Comparison of ENCODE assay signal across 9 mouse cellular contexts in the genomic region with DNA sequence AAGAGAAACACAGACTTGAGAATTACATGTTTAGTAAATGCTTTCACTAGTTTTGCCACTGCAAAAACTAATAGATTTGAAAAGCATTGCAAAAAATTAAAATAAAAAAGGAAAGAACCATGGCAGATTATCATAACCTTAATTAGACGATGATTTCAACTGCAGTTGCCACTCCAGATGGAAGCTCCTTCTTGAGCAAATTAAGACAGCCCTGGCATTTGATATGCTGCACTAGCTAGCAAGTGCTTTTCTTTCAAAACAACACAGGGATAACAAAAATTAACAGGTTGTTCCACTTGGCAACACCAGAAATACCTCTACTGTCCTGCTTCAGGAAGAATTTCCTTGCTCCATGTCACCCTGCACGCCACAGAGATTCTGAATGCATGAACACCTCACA.
"Had no signal": no experiment of that assay in that cellular context is flagged by ENCODE, and none has a peak within 500 bp of the region (broad histone marks: within the 10 kb centered on the region; RNA-seq: fewer than 3 reads in every experiment).

No protein-coding gene starts in this region.

- DNase-seq: kidney, adult 11 months; kidney, adult 9 months; kidney, postnatal 36 days; liver; liver, embryonic 13.5 days; lung, adult 18-20 months; retina, postnatal 1 day; right cerebral cortex, postnatal 14 days; thymus, postnatal 36 days had no signal
